Mouse (Mus musculus) B cell, adult (primary cell): Measurements from ENCODE around the gene Olfr221. TPM values are rescaled to one million over a fixed set of nuclear protein-coding genes. Genes with fewer than 3 reads are reported as not detected.

Source experiments
- total RNA-seq: library from RNA; stranded (reverse); gene quantifications from 4 replicates; pipeline ENCODE4 v1.2.4, GENCODE M21; 2023; ENCODE audit not compliant: inconsistent age

Gene Olfr221
- not detected in 4 replicates for total RNA-seq

GRCm38 (mm10) chr14:52042359-52042758 is at the start of gene Olfr221:
Gene Olfr221, minus strand, starts transcription at chr14:52042459.

GRCm38 (mm10) chr14:52020486-52021137 is 21.6 kb downstream of the Olfr221 start, which contains the start of gene Zfp219:
Gene Zfp219, minus strand, starts transcription at chr14:52020733.

DNA sequence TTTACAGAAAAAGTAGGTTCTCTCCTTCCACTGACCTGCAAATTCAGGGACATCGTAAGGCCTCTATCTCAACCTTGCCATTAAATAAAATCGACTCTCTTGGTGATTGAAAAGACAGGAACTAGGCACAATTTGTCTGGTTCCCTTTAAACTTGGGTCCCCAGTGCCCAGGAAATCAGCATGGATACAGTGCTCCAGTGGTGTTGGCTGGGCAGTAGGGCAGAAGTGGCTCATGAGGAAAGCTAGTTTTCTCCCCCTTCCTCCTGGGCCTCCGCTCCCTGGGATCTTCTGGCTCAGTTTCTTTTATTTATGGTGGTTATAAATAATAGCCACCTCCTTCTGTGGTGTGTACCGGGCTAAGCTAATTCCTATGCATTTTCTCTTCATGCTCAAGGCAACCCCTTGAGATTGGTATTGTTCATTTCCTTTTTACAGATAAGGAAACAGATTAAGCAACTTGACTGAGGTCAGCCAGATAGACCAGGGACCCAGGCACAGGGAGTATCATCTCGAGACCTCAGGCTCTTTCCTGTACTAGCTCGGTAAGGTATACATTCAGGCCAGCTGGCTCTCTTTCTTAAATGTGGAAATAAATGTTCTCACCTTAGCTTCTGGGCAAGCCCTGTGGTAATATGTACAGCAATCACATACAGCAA is 26.7 kb downstream of the Olfr221 start, which contains the start of gene Tmem253:
Gene Tmem253, plus strand, starts transcription at position 214 of the 656 bp plus-strand sequence.

GRCm38 (mm10) chr14:51984247-51985231 is 57.7 kb downstream of the Olfr221 start, which contains the start of gene Arhgef40:
Gene Arhgef40, plus strand, starts transcription at chr14:51984719.

Other genes with a start within 250 kb of the Olfr221 start
- not detected in 4 replicates for gene AY358078, start 242.4 kb downstream of the Olfr221 start, total RNA-seq
- not detected in 4 replicates for gene Ear6, start 188.8 kb downstream of the Olfr221 start, total RNA-seq
- 40.0 to 67.1 TPM (median 63.4 TPM) in 4 replicates for gene Mettl17, start 157.6 kb downstream of the Olfr221 start, total RNA-seq
- gene Slc39a2, start 149.6 kb downstream of the Olfr221 start, total RNA-seq, result 0.36 to 0.54 TPM (median 0.48 TPM) in 4 replicates
- 0.24 to 1.2 TPM (median 0.61 TPM) in 3 of 4 replicates, not detected in the other for gene Ndrg2, start 128.3 kb downstream of the Olfr221 start, total RNA-seq
- gene Tppp2, start 124.0 kb downstream of the Olfr221 start, total RNA-seq, result not detected in 4 replicates
- not detected in 4 replicates for gene Rnase13, start 119.7 kb downstream of the Olfr221 start, total RNA-seq
- 0.48 to 1.3 TPM (median 0.71 TPM) in 3 of 4 replicates, not detected in the other for gene Arhgef40, start 57.7 kb downstream of the Olfr221 start, total RNA-seq
- 0.77 to 1.8 TPM (median 1.2 TPM) in 3 of 4 replicates, not detected in the other for gene Tmem253, start 26.8 kb downstream of the Olfr221 start, total RNA-seq
- gene Zfp219, start 21.7 kb downstream of the Olfr221 start, total RNA-seq, result 9.3 to 11.8 TPM (median 10.0 TPM) in 4 replicates
- gene Hnrnpc, start 61.6 kb upstream of the Olfr221 start, total RNA-seq, result 384 to 438 TPM (median 406 TPM) in 4 replicates
- 29.6 to 42.1 TPM (median 32.4 TPM) in 4 replicates for gene Rpgrip1, start 68.2 kb upstream of the Olfr221 start, total RNA-seq
- 73.4 to 77.5 TPM (median 74.6 TPM) in 4 replicates for gene Supt16, start 155.0 kb upstream of the Olfr221 start, total RNA-seq
- gene Chd8, start 215.3 kb upstream of the Olfr221 start, total RNA-seq, result 287 to 302 TPM (median 291 TPM) in 4 replicates
- gene Tox4, start 236.7 kb upstream of the Olfr221 start, total RNA-seq, result 107 to 135 TPM (median 120 TPM) in 4 replicates
- gene Rab2b, start 237.1 kb upstream of the Olfr221 start, total RNA-seq, result 18.0 to 20.2 TPM (median 19.3 TPM) in 4 replicates